Mouse (Mus musculus): ENCODE measurements around the gene A930018P22Rik.

- TF ChIP-seq POLR2A (IDR thresholded peaks at IDR 0.05; ENCODE audit: control insufficient read depth, low read depth, low read length) (no peak), CTCF (IDR thresholded peaks at IDR 0.05; ENCODE audit: control insufficient read depth, insufficient read depth, insufficient replicate concordance, low read depth, low read length) (no peak)
These were observed 17.8 kb upstream of the A930018P22Rik start for GRCm38 (mm10) chr2:104104800-104105199.
